Mouse (Mus musculus) inflammation-experienced regulatory T-cells, adult 6 months (primary cell): ENCODE data around the gene Gm10282. TPM values are rescaled to one million over a fixed set of nuclear protein-coding genes. Genes with fewer than 3 reads are reported as not detected.

ENCODE experiments used
- ATAC-seq: one replicate; pipeline ENCODE4 v1.8.0; 2017
- polyA plus RNA-seq, 3 experiments: library from polyadenylated mRNA; unstranded; fragments of 100-300 nt; shearing (Covaris generic); gene quantifications; one replicate each; pipeline ENCODE4 v1.2.1; 2017

Gm10282 gene
- polyA plus RNA-seq, 3 experiments from 2014 or later: 20.4 to 115 (median 45.5) TPM

GRCm38 (mm10) chr8:72295679-72296078 lies 9.4 kb downstream of the Gm10282 start:
- peak; percentile 93 for ATAC-seq

DNA sequence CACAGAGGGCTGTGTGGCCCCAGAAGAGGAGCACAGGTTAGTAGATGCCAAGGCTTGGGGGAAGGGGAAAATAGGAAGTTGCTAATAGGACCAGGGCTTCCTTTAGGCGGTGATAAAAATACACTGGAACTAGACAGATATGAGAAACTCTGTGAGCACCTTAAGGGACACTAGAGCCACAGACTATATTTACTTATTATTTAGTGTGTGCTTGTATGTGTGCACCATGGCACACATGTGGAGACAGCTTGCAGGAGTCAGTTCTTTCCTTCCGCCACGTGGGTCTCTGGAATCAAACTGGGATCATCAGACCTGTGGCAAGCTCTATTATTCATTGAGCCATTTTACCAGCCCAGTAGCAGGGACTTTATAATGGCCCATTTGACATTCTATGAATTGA lies 9.9 kb downstream of the Gm10282 start:
- ATAC-seq: no peak

DNA sequence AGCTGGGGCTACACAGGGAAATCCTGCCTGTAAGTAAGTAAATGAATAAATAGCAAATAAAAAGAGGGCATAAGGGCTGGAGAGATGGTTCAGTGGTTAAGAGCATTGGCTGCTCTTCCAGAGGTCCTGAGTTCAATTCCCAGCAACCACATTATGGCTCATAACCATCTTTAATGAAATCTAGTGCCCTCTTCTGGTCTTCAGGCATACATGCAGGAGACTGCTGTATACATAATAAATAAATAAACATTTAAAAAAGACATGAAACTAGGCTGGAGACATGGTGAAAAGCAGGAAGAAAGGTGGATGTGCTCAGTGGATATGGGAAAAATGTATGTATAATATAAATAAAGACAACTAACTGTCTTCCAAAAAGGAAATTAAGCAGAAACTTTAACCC lies 11.8 kb downstream of the Gm10282 start:
- no peak for ATAC-seq

GRCm38 (mm10) chr8:72291104-72291503 lies 14.0 kb downstream of the Gm10282 start:
- peak; percentile 36 for ATAC-seq

DNA sequence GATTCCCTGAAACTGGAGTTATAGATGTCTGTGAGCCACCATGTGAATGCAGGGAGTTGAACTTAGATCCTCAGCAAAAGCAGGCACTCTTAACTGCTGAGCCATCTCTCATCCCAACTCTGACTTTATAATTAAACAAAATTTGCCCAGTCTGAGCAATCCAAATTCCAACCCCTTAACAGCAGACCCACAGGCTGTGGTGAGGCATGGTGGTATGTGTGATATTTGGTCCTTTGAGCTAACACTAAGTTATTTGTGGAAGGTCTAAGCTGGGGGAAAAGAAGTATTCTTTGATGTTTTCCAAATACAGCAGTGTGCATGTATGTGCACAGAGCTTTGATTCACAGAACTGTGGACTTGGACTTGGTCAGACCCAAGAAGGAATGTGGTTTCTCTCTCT lies 16.0 kb downstream of the Gm10282 start:
- no peak for ATAC-seq

DNA sequence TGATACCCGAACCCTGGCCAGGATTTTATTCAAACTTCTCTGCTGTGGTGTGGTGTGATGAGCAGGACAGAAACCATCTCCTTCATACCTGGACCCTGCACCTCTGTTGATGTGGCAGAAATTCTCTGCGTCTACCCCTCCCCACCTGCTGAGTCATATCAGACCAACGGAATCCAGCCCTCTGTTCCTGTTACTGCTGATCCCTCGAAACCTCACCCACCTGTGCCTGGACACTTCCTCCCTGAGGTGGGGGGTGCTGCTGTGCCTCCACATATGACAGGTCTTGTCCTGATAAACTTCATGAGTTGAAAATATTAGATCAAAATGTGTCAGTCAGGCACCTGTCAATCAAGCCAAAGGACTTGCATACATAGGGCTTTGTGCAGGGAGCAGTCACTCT lies 19.8 kb downstream of the Gm10282 start:
- no peak for ATAC-seq

GRCm38 (mm10) chr8:72281634-72282033 lies 23.4 kb downstream of the Gm10282 start:
- no peak for ATAC-seq

DNA sequence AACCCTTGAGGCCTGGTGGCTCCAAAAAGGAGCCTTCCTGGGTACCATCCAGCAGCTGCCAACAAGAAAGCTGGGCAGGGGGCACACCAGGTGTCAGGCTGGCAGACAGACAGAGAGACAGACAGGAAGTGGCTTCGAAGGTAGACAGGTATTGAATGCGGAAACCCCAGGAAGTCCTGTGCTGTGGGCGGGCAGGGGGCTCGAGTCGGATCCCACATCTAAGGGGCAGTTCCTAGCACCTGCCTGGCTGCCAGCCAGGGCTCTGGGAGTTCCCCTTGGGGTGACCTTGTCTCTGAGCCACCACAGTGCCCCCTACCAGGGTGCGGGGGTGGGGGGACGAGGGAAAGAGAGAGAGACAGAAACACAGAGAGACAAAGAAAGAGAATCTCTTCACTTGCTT lies 25.9 kb downstream of the Gm10282 start:
- ATAC-seq: peak; percentile 84

- peak; percentile 63 for ATAC-seq
Observed at GRCm38 (mm10) chr8:72277244-72277643, 27.8 kb downstream of the Gm10282 start.

DNA sequence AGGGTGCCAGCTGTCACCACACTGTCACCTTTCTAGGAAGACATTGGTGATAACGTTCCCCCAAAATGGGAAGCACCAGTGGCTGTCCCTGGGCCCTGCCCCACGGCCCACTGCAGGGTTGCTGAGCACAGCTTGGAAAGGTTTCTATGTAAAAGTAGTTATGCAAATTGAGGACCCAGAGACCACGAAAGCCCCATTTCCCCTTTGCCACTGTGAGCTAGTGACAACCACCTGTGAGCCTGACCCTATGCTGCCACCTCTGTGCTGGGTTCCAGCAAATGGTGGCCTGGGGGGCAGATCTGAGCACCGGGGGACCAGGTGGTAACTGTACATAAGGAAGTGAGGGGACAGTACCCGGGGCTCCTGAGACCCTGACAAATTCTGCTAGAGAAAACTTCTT lies 31.3 kb downstream of the Gm10282 start:
- no peak for ATAC-seq

- ATAC-seq: no peak
Observed at GRCm38 (mm10) chr8:72273111-72273770, 31.8 kb downstream of the Gm10282 start.

DNA sequence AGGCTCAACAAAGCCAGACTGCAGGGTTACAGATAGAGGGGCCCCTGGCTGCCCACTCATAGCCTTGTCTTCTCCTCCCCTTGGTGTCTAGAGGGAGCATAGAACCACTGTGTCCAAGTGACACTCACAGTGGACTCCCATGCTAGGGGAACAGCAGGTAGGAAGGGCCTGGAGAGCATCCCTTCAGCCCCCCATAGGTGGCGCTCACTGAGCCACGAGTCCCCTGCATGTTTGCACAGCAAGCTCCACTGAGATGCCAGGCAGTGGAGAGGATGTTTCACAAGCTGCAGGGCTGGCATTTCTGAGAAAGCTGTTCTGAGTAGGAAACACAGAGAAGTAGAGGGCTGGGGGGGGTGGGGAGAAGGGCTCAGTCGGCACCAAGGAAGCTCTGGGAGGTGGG lies 32.7 kb downstream of the Gm10282 start:
- ATAC-seq: peak; percentile 50

- ATAC-seq: no peak
Observed at GRCm38 (mm10) chr8:72271691-72272090, 33.4 kb downstream of the Gm10282 start.

GRCm38 (mm10) chr8:72271051-72271660 lies 33.9 kb downstream of the Gm10282 start:
- no peak for ATAC-seq

DNA sequence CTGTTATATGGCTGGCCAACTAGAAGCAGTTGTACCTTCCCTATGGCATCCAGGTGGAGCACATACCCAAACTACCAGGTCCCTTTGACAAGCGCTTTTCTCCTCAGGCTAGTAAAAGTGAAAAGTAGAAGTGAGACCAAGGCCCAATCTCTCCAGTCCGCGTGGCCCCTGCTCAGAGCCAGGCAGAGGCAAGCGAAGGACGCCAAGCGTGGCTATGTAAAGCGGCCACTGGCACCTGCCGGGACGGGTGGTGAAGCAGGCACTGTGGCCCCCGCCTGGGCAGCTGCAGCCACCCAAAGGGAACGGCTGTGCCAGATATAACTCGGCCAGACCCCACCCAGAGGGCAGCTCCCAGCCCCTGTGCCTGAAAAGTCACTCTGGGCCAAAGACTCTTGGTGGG lies 34.5 kb downstream of the Gm10282 start:
- ATAC-seq: no peak

DNA sequence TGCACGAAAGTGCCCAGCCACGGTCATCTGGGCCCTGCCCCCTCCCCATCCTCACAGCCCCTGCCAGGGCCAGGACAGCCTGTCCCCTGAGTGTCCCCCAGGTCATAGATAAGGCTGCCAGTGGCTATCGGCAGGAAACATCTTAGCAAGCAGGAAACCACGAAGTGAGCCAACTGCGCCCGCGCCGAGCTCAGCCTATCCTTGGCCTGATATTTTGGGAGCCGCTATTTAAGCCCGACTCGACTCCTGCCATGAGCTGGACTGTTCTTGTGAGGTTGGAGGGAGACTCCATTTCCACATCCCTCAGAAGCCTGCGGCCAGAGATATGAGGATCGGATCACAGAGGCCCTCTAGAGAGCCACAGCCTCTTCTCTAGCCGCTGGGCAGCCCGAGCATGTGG lies 36.7 kb downstream of the Gm10282 start:
- ATAC-seq: no peak

DNA sequence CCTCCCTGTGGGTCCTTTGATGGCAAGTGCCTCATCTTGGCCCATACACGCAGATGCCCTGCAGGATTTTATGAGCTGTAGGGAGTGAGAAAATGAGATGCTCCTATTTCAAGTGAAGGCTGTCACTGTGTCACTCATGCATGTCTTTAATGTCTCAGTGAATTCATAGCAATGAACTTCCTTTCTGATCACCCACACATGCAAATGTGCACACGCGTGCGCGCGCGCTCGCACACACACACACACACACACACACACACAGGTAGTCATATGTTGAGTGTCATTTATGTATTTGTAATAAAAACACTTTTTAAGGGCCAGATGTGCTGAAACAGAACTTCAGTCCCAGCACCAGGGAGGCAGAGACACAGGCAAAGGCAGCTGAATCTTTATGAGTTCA lies 38.0 kb downstream of the Gm10282 start:
- no peak for ATAC-seq

GRCm38 (mm10) chr8:72266671-72267070 lies 38.4 kb downstream of the Gm10282 start:
- ATAC-seq: no peak

GRCm38 (mm10) chr8:72265342-72265741 lies 39.7 kb downstream of the Gm10282 start:
- no peak for ATAC-seq

DNA sequence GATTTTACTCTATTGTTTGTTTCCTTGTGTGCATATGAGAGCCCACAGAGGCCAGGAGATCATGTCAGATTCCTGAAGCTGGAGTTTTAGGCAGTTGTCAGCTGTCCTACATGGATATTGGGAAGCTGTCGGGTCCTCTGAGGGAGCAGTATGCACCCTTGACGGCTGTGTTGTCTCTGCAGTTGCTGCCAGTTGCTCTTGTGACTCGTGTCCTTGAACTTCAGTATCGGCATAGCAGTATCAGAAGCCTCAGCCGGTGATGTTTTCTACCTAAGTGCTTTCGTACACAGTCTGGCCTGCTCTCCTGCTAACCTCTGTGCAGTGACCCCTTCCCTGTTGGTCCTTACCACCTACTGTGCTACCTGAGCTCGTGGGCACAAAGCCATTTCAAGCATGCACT lies 41.6 kb downstream of the Gm10282 start:
- no peak for ATAC-seq

- no peak for ATAC-seq
Observed at GRCm38 (mm10) chr8:72262756-72263155, 42.3 kb downstream of the Gm10282 start.

DNA sequence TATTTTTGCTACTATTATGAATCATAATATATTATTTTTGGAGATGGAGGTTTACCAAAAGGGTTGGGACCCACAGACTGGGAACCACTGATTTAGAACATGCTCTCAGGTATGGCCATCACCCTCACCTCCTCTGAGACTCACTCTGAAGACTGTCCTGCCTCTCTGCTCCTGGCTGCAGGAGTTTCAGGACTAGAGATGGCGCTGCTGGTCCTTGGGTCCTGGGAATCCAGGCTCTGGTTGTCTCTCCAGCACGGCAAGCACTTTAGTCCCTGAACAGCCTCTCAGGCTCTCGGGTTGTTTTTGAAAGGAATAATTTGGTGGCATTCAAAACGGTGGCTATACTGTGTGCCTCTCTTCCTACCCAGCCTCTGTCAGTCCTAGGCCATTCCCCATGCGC lies 43.2 kb downstream of the Gm10282 start:
- ATAC-seq: no peak

DNA sequence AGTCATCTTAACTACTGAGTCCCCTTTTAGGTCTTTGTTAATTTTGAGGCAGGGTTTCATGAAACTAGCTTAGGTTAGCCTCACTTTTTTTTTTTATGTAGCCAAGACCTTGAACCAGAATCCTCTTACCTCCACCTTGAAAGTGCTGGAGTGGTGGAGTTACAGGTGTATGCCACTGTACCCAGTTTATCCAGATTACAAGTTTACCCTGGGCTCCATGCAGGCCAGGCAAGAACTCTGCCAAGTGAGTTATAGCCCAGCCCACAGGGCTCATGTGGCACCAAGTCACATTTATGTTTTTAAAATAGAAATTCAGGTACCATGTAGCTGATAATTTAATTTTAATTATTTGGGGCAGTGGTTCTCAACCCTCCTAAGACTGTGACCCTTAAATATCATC lies 43.6 kb downstream of the Gm10282 start:
- ATAC-seq: no peak

GRCm38 (mm10) chr8:72261019-72261418 lies 44.0 kb downstream of the Gm10282 start:
- ATAC-seq: peak; percentile 77

- ATAC-seq: peak; percentile 75
Observed at GRCm38 (mm10) chr8:72260585-72260984, 44.5 kb downstream of the Gm10282 start.
